In the genomic region with DNA sequence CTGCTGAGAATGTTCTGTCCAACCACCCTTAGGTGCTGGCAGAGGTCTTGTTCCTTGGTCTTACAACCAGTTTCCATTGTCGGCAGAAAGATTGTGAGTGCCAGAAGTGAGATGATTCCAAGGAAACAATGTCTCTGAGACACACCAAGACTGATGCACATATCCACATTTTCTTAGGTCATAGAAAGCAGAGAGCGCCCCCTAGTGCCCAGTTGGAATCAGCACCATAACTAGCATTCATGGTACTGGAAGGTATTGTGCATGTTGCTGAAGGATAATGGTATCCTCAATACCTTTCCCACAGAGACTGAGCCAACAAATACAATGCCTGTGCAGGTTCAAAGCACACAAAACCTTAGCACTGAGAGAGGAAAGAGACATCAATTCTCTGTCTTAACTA, we compare ENCODE assay signal across 8 mouse cellular contexts.
DNase-seq lines count a peak whose midpoint lies in the region; ATAC-seq and TF ChIP-seq lines count a peak whose summit lies in the region.

No protein-coding gene starts in this region.

- H3K9ac ChIP-seq in kidney, postnatal 0 days (ENCODE audit: low read depth, low read length), result no peak overlapping the region
- no peak overlapping the region for H3K9ac ChIP-seq in kidney, embryonic 15.5 days
- H3K9ac ChIP-seq in hindbrain, embryonic 11.5 days (ENCODE audit: low read depth, low read length), result no peak overlapping the region

- no peak overlapping the region for H3K4me3 ChIP-seq in kidney, postnatal 0 days (replicated peaks; ENCODE audit: low read depth, low read length)
- no peak overlapping the region for H3K4me3 ChIP-seq in kidney, embryonic 15.5 days (replicated peaks)
- no peak overlapping the region for H3K4me3 ChIP-seq in hindbrain, embryonic 11.5 days (ENCODE audit: low read depth, low read length)
- H3K4me3 ChIP-seq in limb, embryonic 10.5 days, result no peak overlapping the region

- peak; percentile 44 for DNase-seq in kidney, postnatal 0 days (ENCODE audit: low spot score)
- peak; percentile 7 for DNase-seq in WW6 (ENCODE audit: low read depth, low spot score)
- peak; percentile 68 for DNase-seq in embryo, embryonic 10 days (ENCODE audit: low spot score)
- peak; percentile 81 for DNase-seq in hindbrain, embryonic 11.5 days (ENCODE audit: low spot score)
- peak; percentile 64 for DNase-seq in limb, embryonic 10.5 days (ENCODE audit: low spot score)
- peak; percentile 2 for DNase-seq in skeletal muscle tissue, adult 2 months (ENCODE audit: low read depth, low spot score)
- DNase-seq in spleen, adult 12 weeks (ENCODE audit: low spot score), result no peak

- TF ChIP-seq CTCF in kidney, postnatal 0 days (IDR thresholded peaks at IDR 0.05; ENCODE audit: low read depth), result peak; percentile 71

- ATAC-seq in kidney, postnatal 0 days (replicated peaks; ENCODE audit: low FRiP score, low read depth), result no peak
- ATAC-seq in kidney, embryonic 15.5 days (replicated peaks; ENCODE audit: low FRiP score), result no peak
- peak; percentile 78; the same call in 1 of the 2 replicates for ATAC-seq in hindbrain, embryonic 11.5 days (ENCODE audit: low FRiP score)

- H3K27ac ChIP-seq in kidney, postnatal 0 days, result no peak overlapping the region
- H3K27ac ChIP-seq in kidney, embryonic 15.5 days, result no peak overlapping the region
- no peak overlapping the region for H3K27ac ChIP-seq in hindbrain, embryonic 11.5 days (ENCODE audit: low read depth, low read length)
- H3K27ac ChIP-seq in limb, embryonic 10.5 days, result no peak overlapping the region

- H3K36me3 ChIP-seq in kidney, postnatal 0 days (ENCODE audit: insufficient read depth, low read length), result no peaks in the 10 kb centered on the region
- no peaks in the 10 kb centered on the region for H3K36me3 ChIP-seq in kidney, embryonic 15.5 days
- H3K36me3 ChIP-seq in hindbrain, embryonic 11.5 days (ENCODE audit: control insufficient read depth, insufficient read depth, low read length), result no peaks in the 10 kb centered on the region
- H3K36me3 ChIP-seq in limb, embryonic 10.5 days, result no peaks in the 10 kb centered on the region

- H3K4me2 ChIP-seq in kidney, postnatal 0 days (ENCODE audit: low read length), result no peak overlapping the region
- no peak overlapping the region for H3K4me2 ChIP-seq in kidney, embryonic 15.5 days
- H3K4me2 ChIP-seq in hindbrain, embryonic 11.5 days (replicated peaks; ENCODE audit: low read depth, low read length), result no peak overlapping the region

- WGBS in kidney, postnatal 0 days, result 23% methylated on average over 2 of the region's 2 CpGs
- 37% methylated on average over 2 of the region's 2 CpGs for WGBS in kidney, embryonic 15.5 days
- 31% methylated on average over 2 of the region's 2 CpGs for WGBS in hindbrain, embryonic 11.5 days
- 35% methylated on average over 2 of the region's 2 CpGs for WGBS in limb, embryonic 10.5 days

- no peaks in the 10 kb centered on the region for H3K27me3 ChIP-seq in kidney, postnatal 0 days (ENCODE audit: insufficient read depth, low read length)
- no peaks in the 10 kb centered on the region for H3K27me3 ChIP-seq in kidney, embryonic 15.5 days
- H3K27me3 ChIP-seq in hindbrain, embryonic 11.5 days (ENCODE audit: control insufficient read depth, insufficient read depth, low read length), result no peaks in the 10 kb centered on the region
- no peaks in the 10 kb centered on the region for H3K27me3 ChIP-seq in limb, embryonic 10.5 days (ENCODE audit: low read depth, poor library complexity, severe bottlenecking)

- H3K9me3 ChIP-seq in kidney, postnatal 0 days (replicated peaks; ENCODE audit: low read length), result no peaks in the 10 kb centered on the region
- H3K9me3 ChIP-seq in kidney, embryonic 15.5 days (replicated peaks), result no peaks in the 10 kb centered on the region
- H3K9me3 ChIP-seq in hindbrain, embryonic 11.5 days (ENCODE audit: control insufficient read depth, low read length), result no peaks in the 10 kb centered on the region
- no peaks in the 10 kb centered on the region for H3K9me3 ChIP-seq in limb, embryonic 10.5 days (replicated peaks)

- no peaks in the 10 kb centered on the region for H3K4me1 ChIP-seq in kidney, postnatal 0 days (replicated peaks; ENCODE audit: insufficient read depth, low read length)
- H3K4me1 ChIP-seq in kidney, embryonic 15.5 days, result no peaks in the 10 kb centered on the region
- H3K4me1 ChIP-seq in hindbrain, embryonic 11.5 days (replicated peaks; ENCODE audit: control insufficient read depth, insufficient read depth, low read length), result no peaks in the 10 kb centered on the region
- no peaks in the 10 kb centered on the region for H3K4me1 ChIP-seq in limb, embryonic 10.5 days
